Mouse (Mus musculus): ENCODE measurements at regions not wholly inside any gene's neighbourhood (a gene's known extent, or its start where the extent isn't known, plus 50 kb on each side); places are given as distances from the start of the nearest gene placed in this dataset.

DNA sequence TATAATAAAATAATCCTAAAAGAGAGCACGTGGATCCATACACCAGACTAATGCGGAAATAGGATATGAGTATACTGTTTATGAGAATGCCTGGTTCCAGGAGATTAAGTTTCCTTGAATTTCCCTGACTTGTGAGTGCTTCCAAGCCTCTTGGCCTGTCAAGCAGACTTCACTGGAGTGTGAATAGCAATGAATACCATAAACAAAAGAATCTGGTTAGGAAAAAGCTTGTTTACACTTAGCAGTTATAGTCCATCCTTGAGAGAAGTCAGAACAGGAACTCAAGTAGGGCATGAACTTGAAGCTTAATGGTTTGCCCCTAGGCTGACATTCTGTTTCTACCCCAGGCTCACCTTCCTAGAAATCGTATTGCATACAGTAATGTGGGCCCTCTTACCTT lies 368.8 kb downstream of the Wdr20rt start:
- no peak for DNase-seq (ENCODE audit: low spot score in 2 of 2)

DNA sequence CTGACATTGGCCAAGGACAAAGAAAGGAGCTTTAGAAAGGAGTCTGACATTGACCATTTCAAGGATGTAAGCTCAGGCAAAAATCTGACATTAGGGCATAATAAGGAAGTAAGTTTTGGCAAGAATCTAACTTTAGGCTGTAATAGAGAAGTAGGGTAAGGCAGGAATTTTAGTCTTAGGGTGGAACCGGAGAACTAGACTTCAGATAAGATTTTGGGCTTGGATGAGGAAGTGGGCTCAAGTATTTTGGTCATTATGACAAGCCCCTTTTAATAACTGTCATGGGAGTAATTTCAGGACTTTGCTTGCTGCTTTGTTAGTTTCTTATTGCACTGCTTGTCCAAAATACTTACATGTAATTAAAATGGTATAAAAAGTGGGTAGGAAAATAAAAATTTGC lies 418.9 kb downstream of the Wdr20rt start:
- DNase-seq (ENCODE audit: low spot score in 2 of 2): no peak

DNA sequence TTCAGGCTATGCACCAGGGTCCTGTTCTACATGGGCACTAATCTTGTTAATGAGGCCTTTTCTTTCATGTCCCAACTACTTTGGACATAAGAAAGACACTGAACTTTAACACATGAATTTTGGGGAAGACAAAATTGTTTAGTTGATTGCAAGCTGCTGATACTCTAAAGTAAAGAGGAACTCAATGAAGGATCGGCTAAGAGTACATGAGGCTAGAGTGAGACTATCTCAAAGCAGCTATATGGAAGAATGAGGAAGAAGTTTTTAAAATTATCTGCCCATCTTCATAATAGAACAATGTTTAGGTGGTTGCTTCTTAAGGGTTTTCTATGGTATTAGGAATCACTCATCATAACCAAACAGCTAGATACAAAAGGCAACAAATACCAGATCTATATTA lies 431.5 kb downstream of the Wdr20rt start:
- DNase-seq (ENCODE audit: low spot score in 2 of 2): no peak

DNA sequence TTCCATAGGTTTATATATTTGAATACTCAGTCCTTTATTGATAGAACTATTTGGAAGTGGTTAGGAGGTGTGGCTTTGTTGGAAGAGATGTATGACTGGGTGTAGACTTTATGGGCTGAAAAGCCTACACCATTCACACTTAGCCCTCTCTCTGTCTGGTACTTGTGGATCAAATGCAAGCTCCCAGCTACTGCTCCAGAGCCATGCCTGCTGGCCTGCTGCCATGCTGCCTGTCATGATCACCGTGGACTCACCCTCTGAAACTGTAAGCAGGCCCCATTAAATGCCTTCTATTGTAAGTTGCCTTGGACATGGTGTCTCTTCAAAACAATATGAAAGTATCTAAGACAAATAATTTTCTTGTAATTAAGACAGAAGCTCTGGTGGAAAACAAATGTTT lies 446.4 kb downstream of the Wdr20rt start:
- no peak for DNase-seq (ENCODE audit: low spot score in 2 of 2)

DNA sequence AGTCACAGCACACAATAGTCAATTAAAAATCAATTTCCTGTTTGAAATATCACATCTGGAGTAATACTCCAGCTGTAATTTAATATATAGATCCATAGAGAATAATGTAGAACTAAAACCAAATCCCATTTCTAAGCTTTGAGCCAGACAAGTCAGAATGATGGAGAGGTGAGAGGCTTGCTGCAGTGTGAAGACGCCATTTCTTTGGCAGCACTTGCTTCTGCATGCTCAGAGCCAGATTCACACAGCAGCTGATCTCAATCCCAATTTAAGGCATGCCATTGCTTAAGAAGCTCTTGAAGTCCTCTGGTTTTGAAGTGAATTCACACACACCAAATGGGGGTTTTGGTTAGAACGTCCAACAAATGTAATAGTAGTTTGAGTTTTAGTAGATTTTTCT lies 447.9 kb downstream of the Wdr20rt start:
- no peak for DNase-seq (ENCODE audit: low spot score in 2 of 2)

DNA sequence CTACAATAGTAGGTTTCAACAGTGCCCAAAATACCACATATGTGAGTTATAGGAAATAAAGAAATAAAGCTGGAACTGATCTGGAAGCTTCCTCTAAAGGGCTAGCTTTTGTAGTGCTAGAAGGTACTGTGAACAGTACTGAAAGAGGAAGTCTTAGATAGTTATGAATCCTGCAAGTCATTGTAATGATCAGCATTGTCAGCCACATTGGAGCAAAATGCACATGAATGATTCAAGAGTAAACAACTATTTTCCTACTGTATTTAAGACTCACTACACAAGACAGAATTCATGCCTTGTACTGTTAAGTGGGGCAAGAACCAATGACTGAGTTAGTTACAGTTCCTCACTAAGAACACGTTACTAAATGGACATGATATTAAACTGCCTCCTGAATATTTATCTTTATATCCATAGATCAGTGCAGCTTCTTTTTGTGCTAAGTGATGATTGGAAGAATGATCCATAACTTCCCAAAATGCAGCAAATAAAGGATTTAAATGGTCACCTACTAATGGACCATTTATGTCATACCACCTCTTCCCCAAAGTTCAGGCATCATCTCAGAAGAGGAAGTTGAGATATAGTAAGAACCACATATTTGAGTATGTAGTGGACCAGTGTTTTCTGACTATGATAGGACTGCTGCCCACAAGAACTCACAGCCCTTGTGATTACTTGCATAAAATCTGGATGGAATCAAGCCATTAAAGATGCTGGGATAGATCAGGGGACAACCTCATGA lies 449.8 kb downstream of the Wdr20rt start:
- DNase-seq (ENCODE audit: low spot score in 2 of 2): no peak

DNA sequence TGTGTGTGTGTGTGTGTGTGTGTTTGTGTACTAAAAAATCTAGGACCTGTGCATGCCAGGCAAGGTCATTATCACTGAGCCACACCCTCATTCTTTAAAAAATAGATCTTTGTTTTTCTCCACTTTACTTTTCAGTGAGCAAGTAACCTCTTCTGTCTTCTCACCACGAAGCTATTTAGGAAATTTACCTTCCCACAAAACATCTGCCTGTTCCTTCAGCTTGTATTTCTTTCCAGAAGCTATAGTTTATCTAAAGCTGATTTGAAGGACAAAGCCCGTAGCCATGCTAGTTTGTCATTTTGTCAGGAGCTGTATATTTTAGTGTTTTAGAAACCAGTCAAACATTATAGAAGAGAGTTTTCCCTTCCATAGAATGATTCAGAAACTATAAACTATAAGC lies 455.0 kb downstream of the Wdr20rt start:
- no peak for DNase-seq (ENCODE audit: low spot score in 2 of 2)

DNA sequence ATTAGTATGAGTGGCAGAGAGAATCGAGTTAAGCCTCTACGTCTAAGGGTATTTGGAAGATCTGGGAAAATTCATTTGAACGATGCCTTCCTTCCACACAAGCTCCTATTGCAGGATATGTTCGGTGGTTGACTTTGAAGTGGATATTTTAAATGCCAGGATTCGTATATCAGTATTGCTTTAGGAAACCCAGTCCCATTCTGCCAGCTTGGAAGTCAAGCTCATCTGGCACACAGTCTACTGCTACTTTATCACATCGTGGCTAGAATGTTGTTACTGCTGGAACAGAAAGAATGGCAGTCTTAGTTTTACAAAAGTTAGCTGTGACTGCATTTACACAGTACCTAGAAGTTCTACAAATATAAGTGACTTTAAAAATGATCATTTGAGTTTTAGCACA lies 456.5 kb downstream of the Wdr20rt start:
- no peak for DNase-seq (ENCODE audit: low spot score in 2 of 2)

DNA sequence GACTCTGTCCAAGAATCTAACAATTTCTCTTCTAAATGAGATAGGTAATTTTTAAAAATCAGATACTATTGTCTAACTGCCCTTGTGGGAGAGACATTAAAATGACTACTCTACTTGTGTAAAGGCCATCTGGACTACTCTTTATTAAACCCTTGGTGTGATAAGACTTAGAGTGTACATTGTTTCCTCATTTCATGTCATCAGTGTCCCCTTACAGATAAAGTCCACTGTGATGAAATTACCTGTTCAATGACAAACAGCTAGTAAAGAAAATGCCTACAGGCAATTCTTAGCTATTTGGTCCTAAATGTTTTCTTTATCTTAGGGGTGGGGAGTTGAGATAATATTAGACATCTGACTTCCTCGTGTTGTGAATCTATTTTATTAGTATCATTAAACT lies 479.7 kb downstream of the Wdr20rt start:
- no peak for DNase-seq (ENCODE audit: low spot score in 2 of 2)

DNA sequence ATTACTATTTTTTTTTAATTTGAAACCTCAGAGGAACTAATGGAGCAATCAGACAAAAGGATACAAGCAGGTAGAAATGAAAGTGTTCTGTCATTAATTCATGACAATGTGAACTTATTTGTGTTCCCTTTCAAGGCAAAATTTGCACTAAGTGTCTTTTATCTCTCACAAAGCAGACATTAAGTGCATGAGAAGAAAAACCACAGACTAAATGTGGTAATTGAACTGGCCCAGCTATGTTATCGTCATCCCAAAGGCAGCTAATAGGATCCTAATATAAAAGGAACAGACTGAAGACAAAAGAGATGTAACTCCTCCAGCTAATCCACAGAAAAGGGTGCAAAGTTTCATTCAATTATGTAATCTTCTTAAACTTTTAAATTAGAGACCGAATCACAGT lies 487.0 kb downstream of the Wdr20rt start:
- no peak for DNase-seq (ENCODE audit: low spot score in 2 of 2)

Measured in frontal cortex, postnatal 25 days (tissue).